Mouse (Mus musculus) ES-Bruce4 (cell line): ENCODE data around the gene Stx19.

Experiments used
- CTCF ChIP-seq: IDR thresholded peaks from one replicate; pipeline ENCODE4 v1.8.1; 2011; ENCODE audit warnings: low read depth, low read length
- EP300 ChIP-seq: IDR thresholded peaks from 2 replicates; pipeline ENCODE4 v1.6.1; 2011; ENCODE audit warnings: low read depth, low read length; ENCODE audit not compliant: insufficient read depth
- POLR2A ChIP-seq: IDR thresholded peaks from one replicate; pipeline ENCODE4 v1.8.1; 2011; ENCODE audit warnings: low read length; ENCODE audit not compliant: insufficient read depth

- no peak for TF ChIP-seq CTCF
- TF ChIP-seq POLR2A: peak; percentile 89
- TF ChIP-seq EP300: peak; percentile 44; the same call in 1 of the 2 replicates
These were observed 27.7 kb upstream of the Stx19 start, which contains the start of gene Nsun3 for GRCm38 (mm10) chr16:62786621-62787331.
